Mouse (Mus musculus) urinary bladder, postnatal 14 days (tissue): ENCODE data around the gene Slc25a48.

Experiments
- DNase-seq: peaks from one replicate; pipeline ENCODE4 v3.0.0; 2021; ENCODE audit warnings: low spot score

The Slc25a48 gene

DNA sequence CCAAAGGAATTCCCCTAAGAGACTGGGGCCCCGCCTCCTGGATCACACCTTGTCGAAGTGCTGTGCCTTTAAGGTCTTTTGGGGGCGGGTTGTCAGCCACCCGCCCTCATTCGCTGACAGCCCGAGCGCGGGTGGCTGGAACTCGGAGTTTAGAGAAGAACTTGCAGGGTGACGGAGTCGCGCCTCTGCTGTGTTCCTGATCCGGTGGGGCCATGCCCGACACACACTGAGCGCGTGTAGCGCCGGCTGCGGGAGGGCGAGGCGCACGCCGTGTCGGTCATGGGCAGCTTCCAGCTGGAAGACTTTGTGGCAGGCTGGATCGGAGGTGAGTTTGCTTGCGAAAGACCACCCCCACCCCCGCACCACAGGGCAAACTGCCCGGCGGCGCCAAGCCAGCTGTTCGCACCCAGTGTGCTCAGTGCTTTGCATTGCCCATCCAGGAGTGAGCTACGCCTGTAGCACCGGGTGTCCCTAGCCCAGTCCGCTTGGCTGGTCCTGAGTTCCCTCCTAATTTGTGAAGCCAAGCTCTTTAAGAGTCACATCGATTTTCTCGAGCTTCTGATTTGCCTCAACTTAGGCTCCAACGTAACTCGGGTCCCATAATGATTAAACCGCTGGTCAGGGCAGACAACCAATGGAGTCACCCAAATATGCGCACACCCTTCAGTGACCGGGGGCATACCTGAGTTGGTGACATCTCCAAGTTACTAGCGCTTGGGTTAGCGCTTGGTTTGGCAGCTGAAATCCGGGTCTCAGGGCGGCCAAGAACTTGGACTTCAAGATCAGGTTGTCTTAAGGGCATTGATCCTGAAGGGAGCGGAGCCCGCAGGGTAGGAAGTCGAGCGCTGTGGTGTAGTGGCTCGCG, at the start of gene Slc25a48:
Gene Slc25a48, plus strand, starts transcription at position 145 of the 865 bp plus-strand sequence.
- DNase-seq = peak; percentile 54

DNA sequence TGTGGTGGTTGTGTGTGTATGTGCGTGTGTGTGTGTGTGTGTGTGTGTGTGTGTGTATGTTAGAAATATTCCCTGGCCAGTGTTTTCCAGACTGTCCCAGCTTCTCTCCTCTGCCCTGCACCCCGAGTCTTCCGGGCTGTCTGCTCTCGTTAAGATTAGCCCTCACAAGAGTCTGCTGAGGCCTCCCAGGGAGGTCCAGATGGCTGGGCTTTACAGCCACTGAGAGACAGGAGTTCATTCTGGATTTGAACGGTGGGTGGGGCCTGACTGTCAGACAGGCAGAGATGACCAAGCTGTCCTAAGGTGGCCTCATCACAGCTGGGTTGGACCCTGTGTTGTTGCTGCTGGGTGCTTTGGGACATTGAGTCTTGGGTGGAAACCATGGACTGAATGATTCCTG, 40.6 kb upstream of the Slc25a48 start:
- peak; percentile 17 for DNase-seq

DNA sequence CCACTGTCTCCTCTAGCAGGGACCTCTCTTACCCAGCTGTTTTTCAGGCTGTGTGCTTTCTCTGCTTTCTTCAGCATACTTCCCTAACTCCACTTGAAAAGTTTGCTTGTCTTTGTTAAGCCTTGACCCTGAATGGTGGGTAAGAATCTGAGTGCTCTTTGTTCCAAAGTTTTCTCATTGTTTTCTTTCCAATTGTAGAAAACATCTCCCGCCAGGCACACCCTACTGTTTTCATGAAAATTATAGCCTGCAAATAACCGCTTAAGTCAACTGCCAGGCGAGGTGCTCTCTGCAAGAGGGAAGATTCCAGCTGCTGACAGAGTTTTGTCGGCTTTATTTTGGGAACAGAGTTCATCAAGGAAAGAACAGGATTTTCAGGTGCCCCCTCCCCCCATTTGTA, 37.0 kb upstream of the Slc25a48 start:
- no peak for DNase-seq

DNA sequence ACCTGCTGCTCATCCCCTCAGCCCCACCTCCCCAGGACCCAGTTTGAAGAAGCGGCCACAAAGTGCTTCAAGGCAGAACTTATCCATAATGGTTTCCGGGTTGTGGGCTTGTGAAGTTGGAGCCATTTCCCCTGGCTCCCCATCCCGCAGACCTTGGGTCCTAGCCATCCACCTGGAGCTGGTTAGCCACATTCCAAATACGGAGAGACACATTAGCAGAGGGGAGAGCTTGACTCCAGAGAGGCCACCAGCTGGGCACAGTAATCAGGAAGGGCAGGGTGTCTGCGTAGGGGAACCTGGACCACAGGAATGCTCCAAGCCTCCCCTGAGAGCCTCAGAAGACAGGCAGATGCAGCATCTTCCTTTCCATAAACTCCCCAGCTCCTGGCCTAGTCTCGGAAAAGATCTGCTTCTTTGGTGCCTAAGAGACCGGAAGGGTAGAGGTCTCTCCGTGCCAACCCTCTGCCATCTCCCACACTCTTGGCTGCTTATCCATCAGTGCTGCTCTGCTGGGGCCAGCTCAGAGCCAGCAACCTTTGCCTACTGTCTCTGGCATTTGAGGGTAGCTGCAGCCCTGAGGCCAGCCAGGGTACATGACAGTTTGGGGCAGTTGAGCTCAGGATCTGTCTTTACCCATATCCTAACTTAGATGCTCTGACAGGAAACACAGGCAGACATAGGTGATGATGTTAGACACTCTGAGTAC, 34.6 kb upstream of the Slc25a48 start:
- DNase-seq = no peak

DNA sequence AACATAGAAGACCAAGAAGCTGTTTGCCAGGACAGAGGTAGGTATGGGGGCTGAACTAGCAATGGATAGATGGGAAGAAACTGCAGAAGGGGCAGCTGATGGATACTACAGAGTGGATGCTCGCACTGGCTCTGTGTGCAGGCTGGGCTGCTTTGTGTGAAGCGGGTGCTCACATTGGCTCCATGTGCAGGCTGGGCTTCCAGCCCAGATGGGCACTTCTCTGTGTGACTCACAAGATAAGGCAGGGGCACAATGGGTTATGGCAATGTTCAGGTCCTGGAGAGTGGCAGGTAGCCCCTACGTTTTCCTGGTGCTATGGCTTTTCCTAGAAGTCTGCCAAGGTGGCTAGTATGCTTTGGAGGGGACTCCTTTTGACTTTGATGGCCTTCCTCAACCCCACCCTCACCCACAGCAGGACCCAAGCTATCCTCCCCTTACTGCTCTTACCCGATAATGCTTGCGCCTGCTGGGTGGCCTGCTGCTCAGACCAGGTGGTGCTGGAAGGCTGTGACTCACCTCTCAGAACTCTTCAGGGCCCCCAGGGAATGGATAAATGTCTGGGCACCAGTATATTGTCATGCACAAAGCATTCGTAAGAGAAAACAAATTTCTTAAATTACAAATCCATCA, 33.5 kb upstream of the Slc25a48 start:
- no peak for DNase-seq

DNA sequence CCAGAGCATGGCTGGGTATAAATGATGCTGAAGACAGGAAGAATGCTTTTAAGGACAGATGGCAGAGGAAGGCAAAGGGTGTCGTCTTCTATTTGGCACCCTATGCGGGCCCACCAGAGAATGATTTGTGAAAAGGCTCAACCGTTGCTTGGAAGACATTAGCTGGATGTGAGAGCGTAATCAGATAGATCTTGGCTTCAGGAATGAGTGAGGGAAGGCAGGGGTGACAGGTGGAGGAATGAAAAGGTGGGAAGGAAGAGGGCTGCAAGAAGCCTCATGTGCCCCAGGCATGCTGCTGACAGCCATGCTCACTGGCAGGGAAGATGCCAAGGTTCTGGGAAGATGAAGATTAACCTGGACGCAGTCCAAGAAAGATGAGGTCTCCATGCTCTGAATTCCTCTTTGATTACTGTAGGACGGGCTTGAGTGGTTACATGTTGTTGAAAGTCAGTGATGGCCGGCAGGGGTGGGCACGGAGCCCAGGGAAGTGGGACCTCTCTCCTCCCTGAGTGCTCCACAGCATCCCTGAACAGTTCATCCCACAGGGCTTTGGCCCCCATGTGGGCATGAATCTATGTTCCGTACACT, 25.8 kb upstream of the Slc25a48 start:
- no peak for DNase-seq

DNA sequence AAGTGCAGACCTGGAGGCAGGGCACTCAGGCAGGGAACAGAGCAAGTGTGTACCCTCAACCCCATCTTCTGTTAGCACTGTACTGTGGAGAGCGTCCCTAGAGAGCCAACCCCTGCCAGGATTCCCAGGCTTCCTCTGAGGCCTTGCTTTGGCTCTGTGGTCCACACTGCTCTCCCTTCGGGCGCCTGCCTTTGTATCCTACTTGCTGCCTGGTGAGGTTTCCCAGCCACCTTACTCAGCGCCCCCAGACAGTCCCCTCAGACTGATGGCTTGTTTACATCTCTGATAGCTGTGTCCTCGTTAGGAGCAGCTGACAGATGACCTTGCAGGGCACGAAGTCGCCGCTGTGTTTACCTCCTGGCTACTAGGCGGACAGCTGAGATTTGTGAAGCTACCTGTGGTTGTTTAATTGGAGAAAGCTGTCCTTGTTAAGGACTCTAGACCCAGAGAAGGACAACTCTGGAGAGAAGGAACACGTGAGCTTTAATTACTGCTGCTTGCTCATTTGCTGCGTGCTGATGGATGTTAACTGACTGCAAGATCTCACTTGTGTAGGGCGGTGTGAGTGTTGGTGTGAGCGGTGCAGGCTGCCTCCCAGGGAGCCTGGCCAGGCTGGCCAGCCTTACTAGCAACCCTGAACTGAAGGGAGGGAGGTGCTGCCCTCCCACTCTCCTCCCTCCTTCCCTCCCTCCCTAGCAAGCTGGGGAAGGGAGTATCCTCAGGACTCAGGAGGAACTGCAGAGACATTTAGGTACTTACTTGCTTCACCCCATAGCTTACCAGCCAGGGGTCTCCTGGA, 19.3 kb upstream of the Slc25a48 start:
- DNase-seq = no peak

DNA sequence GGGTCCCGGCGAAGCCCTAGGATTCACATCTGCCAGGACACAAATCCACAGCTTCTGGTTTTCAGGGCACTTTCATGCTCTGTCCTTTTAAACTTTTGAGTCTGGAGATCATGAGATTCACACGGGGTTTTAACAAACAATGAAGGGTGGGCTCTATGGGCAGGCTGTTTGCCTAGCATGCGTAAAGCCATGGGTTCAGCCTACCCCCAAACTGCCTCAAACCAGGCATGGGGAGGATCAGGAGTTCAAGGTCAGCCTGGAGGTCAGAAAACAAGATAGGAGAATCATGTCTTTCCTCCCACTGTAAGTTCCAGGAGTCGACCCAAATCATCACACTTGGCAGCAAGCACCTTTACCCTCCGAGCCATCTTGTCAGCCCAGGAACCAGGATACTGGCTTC, 18.6 kb upstream of the Slc25a48 start:
- no peak for DNase-seq

DNA sequence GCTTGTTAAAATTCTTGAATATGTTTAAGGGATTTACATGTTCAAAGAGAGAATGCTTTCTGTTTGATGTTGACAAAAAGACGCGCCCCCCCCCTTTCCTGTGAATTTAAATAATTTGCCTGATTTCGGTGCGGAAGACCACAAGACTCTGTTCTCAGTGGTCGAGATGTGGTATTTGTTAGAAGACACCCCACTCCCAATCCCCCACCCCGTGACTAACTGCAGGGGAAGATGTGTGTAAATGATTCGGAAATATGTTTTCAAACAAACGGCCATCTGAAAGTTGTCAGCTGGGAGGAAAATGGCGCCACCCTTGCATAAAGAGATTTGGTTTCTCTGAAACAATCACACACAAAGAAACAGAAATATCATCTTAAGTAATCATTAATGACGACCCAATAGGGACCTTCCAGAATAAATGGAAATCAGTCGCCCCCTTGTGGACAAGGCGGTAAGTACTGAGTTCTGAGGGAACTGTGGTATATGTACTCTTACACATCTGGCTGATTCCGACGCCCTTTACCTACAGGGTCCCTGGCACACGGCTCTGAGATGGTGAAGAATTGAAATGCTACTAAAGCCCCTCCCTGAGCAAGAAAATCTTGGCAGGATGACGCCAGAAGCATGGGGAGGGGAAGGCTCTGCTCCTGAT, 16.0 kb upstream of the Slc25a48 start:
- DNase-seq = peak; percentile 86

DNA sequence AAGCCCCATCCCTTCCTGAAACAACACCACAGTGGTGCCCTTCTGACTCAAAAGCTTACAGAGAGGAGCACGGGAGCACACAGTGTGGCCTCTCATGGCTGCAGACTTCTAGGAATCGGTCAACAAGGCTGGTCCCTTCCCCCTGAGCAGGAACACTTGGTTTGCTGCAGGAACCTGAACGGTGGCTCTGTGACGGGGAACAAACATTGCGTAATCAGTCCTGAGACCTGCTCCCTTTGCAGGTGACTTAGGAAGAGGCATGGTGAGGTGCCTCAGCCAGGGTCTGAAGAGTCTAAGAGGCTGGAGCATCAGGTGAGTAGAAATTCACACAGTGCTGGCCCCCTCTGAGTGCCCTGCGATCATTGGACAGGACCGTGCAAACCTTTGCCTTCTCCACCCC, 12.2 kb upstream of the Slc25a48 start:
- peak; percentile 57 for DNase-seq

DNA sequence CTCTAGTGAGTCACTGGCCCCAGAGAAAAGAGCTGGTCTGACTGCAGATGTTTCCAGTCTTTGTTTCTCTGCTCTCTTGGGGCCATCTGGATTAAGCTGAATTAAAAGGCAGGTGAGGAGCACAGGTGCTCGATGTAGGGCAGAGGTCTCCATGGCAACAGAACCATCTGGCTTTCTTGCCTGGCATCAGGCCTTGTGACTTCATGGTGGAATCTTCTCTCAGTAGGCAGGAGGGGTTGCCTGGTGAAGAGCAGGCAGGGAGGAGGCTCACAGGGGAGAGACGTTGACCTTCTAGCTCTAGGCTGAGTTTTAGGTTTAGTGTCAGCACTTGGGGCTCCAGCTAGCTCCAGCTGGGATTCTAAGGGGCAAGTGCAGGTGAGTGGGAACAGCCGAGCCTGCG, 11.8 kb upstream of the Slc25a48 start, which contains the start of gene Gm3045:
Gene Gm3045, plus strand, starts transcription at position 230 of the 400 bp plus-strand sequence.
- no peak for DNase-seq

DNA sequence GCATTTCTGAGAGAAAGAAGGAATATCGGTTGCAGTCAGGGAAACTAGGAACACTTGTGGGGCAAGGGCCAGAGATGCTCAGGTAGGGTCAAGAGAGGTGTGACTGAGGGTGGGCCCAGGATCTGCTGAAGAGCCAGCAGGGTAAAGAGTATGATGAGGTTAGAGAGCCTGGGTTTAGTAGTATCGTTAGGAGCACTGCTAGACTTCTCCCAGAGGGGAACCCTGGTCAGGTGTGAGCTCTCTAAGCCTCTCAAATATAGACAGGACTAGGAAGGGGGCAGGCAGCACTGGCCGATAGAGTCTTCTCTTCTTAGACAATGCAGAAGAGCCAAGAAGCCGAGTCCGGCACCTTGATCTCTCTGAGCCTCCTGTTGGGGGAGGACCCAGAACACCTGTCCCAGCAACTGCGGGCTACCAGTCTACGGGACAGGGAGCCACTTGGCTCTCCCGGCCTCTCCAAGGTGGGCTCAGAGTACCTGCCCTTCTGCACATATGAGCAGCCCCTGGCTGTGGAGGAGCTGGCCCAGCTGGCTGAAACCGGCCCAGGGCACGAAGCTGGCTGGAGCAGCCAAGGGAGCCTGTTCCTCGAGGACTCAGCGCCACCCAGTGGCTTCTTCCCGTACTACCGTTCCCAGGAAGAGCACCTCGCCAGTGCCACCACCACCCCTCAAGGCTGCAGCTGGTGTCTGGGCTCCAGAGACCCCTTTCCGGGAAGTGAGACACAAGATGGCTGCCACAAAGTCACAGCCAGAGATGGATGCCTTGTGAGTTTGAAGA, 9.2 kb upstream of the Slc25a48 start:
- DNase-seq = peak; percentile 81

DNA sequence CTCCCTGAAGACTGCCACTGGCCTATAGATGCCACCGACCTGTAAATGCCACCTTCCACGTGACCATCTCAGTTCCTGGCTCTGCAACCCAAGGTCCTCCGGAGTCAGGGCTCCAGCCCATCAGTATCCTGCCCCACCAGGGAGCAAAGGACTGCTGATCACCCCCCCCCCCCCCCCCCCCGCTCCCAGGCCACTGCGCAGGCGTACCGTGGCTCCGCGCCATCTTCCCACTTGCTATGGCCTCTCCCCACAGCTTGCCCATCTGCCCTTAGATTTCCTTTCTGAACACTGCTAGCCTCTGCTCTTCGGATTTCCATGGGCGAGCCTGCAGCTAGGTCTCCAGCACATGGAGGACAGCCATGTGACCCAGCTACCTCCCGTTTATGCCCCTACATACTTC, 5.7 kb upstream of the Slc25a48 start:
- no peak for DNase-seq

DNA sequence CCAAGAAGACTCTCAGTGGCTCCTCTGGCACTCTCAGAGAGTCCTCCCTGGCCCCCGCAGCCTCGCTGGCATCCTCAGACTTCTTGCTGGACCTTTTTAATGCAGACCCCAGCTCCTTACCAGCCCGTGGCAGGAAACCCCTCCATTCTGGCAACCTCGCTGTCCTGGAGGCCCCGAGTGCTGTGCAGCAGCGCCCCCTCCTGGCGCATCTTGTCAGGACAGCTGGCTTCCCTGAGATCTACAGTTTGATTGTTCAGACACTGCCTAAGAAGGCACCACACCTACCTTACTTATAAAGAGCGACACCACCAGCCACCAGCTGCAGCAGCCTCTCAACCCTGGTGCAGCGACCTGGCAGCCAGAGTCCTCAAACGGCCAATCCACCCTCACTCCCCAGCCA, 4.7 kb upstream of the Slc25a48 start:
- DNase-seq = peak; percentile 62

DNA sequence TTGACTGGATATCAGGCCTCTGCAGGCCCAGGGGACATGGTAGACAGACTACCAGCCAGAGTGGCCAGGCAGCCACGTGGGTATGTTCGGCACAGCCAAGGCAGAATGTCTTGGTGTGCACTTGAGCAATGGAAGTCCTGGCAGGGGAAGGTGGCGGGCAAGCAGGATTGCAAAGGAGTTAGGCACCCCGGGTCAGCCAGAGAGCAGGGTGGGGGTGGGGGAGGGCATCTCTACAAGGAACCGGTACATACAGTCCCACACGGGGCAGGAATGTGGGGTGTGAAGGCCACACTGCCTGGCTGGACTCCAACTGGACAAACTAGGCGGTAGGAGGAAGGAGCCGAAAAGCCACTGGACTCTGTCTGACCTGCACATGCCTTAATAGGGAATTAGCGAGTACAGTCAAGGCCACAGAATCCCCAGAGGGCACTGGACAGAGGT, 3.8 kb upstream of the Slc25a48 start:
- peak; percentile 49 for DNase-seq

DNA sequence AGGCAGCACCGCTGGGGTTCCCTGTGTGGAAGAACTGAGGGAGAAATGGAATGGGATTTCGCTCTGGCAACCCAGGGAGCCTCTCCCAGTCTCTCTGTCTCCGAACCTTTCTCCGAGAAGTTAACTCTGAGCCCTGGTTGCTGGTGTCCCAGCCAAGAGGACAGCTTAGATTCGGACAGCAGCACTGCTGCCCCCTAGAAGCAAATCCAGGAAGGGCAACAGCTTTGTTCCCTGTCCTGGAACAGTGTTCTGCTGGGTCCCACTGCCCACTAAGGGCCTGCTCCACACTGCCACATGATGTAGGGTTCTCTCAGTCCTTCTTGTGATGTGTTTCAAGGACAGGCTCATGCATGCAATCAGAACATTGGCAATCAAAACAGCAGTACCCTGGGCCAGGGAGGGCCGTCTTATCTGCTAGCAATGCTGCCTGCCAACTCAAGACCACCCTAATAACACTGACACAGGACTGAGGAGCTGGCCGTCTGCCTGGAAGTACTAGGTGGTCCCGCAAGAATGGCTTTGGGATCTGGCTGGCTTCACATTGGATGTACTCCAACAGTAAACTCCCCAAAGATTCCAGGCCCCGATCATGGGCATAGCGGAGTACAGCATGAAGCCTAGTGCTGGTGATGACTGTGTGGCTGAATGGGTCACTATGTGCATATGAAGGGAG, 2.4 kb upstream of the Slc25a48 start:
- no peak for DNase-seq

DNA sequence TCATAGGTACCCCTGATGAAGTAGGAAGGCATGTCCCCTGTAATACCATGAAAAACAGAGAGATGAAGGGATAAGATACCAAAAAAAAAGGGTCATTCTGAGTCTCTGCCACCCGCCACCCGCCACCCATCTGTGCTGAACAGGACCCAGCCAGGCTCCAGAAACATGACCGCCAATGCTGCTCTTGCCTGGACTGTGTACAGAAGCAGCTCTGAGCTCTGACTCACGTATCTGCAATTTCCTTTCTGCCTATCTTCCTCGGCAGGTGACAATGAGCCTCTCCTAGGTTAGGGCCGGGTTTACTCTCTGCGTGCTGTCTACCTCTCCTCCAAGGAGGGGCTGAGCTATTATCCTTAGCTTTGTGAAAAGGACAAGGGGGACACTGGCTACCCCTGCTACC, 5.3 kb downstream of the Slc25a48 start:
- peak; percentile 53 for DNase-seq

DNA sequence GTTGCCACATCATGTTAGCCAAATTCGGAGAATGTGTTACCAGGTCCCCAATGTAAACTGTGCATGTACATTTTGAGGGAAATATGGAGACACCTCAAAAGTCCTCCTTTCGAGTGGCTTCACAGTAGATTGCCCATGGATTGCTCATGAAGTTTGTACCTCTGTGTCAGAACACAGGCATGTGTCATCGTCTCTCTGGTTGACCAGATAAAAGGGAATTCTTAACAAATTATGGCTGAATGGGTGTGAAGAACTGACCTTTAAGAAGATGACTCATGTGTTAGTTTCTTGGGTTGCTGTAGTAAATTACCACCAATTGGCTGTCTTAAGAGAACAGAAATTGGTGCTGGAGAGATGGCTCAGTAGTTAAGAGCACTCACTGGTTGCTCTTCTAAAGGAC, 6.0 kb downstream of the Slc25a48 start:
- DNase-seq = no peak

DNA sequence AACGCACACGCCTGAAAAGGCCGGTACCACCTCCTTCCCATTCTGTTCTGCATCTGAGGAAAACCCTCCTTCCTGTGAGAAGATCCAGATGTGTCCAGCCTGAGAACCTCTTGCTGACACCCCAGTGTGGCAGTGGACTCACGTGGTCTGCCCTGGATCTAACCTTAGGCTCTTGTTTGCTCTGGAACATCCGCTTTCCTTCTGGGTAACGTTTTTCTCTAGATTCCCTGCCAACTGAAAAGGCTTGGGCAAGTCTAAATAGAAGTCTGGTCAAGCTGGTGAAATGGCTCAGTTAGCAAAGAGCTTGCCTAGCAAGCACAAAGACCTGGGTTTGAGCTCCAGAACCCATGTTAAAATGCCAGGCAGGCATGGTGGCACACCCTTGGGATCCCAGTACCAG, 6.8 kb downstream of the Slc25a48 start:
- no peak for DNase-seq
